Mouse (Mus musculus) kidney, adult 8-10 months (tissue): ENCODE measurements around the gene Rab26.

Experiments
- DNase-seq, 2 experiments: peaks; one replicate each; pipeline ENCODE4 v3.0.0; 2022

Gene Rab26

DNA sequence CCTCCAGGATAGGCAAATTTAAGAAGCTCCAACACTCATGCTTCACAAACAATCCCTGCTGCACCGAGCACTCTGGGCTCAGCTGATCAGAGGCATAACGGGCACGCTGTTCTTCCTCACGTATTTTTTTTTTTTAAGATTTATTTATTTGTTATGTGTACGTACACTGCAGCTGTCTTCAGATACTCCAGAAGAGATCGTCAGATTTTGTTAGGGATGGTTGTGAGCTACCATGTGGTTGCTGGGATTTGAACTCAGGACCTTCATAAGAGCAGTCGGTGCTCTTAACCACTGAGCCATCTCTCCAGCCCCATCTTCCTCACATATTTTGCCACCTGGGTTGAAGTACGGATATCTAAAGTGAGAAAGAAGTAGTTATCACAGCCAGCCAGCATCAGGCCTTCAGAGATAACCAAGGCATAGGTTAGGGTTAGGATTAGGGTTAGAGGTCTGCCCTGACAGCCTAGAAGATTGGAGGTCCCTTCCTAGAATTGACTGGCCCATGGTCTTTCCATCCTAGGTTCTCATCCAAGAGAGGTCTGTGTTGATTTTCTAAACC lies at the start of gene Rab26:
TSS of gene Rab26 (minus strand) at position 51 of the 559 bp plus-strand sequence.
- no peak for DNase-seq

DNA sequence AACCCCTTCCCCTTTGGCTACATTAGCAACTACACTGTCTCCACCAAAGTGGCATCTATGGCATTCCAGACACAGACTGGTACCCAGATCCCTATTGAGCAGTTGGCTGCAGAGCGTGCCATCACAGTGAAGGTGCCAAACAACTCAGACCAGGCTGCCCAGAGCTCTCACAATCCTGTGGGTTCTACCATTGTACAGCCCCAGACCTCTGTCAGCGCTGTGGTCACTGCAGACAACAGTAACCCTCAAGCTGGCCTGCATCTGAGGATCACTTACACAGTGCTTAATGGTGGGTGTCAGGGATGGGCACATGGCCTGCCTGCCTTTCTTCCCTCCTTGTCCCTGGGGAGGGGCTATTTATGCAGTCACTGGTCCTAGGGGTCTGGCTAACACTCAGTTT lies 46.3 kb upstream of the Rab26 start:
- DNase-seq, result no peak

DNA sequence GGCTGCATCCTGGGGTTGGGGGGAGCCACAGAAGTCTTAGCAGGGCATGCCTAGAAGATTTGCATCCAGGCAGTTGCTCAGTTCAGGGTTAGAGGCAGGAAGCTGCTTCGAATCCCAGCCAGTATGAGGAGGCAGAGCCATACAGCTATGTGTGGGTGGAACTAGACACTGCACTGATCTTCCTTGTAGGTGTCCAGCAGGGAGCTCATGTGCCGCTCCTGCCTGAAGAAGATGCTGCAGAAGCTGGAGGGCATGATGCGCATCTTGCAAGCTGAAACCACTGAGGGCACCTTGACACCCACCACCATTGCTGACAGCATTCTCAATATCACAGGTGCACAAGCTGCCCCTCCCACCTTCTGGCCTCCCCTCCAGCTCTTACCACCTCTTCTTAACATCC lies 45.5 kb upstream of the Rab26 start:
- DNase-seq, result no peak

DNA sequence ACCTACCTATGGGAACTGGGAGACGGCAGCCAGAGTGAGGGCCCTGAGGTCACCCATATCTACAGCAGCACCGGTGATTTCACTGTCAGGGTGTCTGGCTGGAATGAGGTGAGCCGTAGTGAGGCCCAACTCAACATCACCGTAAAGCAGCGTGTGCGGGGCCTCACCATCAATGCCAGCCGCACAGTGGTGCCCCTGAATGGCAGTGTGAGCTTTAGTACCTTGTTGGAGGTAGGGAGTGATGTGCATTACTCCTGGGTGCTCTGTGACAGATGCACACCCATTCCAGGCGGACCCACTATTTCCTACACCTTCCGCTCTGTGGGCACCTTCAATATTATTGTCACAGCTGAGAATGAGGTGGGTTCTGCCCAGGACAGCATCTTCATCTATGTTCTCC lies 39.8 kb upstream of the Rab26 start:
- DNase-seq, result no peak

DNA sequence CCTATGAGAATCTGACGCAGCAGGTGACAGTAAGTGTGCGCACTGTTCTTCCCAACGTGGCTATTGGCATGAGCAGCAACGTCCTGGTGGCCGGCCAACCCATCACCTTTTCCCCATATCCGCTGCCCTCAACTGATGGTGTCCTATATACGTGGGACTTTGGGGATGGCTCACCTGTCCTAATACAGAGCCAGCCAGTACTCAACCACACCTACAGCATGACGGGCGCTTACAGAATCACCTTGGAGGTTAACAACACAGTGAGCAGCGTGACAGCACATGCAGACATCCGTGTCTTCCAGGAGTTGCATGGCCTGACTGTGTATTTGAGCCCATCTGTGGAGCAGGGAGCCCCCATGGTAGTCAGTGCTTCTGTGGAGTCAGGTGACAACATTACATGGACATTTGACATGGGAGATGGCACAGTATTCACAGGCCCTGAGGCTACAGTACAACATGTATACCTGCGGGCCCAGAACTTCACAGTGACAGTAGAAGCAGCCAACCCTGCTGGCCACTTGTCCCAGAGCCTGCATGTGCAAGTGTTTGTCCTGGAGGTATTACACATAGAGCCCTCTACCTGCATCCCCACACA lies 38.7 kb upstream of the Rab26 start:
- DNase-seq, result no peak

DNA sequence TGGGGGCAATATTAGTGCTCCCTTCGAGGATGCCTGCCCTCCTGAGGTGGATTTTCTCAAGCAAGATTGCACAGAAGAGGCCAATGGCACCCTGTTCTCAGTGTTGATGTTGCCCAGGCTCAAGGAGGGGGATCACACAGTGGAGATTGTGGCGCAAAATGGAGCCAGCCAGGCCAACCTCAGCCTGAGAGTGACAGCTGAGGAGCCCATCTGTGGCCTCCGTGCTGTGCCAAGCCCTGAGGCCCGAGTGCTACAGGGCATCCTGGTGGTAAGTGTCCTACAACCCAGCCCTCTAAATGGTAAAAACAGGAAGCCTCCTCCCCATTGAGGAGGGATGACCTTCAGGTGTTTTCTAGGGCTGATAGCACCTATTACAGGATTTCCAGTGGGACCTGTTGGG lies 35.8 kb upstream of the Rab26 start:
- DNase-seq, result no peak

DNA sequence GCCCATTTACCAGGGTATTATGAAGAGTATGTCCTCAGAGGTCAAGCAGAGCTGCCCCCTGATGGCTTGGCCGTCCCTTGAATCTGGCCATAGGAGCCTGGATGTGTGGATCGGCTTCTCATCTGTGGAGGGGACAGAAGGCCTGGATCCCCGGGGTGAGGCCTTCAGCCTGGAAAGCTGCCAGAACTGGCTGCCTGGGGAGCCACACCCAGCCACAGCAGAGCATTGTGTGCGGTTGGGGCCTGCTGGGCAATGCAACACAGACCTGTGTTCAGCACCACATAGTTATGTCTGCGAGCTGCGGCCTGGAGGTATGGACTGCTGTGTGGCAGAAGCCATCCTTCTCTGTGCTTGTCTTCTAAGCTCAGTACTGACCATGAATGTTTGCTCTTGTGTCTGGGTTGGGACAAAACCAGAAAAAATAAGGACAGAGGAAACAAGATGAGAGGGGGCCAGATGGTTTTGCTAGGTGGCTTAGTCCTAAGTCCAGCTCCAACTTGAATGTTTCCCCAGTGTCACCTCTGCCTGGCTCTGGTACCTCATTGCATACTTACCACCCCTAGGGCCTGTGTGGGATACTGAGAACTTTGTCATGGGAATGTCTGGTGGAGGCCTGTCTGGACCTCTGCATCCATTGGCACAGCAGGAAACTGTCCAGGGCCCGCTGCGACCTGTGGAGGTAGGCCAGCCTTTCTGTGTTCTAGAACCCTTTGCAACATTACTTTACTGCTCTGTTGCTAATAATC lies 33.2 kb upstream of the Rab26 start:
- DNase-seq, result peak in 1 of 2 experiments; percentile 10

DNA sequence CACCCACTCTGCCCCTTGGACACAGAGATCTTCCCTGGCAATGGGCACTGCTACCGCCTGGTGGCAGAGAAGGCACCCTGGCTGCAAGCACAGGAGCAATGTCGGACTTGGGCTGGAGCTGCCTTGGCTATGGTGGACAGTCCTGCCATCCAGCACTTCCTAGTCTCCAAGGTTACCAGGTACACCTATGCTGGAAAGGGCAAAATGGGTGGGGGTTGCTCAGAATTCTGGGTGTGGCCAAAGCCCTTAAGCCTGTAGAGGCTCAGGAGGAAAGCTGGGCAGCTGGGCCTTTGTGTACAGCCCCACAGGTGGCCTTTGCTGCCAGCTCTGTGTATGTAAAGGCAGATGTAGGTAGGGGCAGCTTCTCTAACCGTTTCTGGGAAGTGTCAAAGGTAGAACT lies 31.8 kb upstream of the Rab26 start:
- DNase-seq, result no peak

DNA sequence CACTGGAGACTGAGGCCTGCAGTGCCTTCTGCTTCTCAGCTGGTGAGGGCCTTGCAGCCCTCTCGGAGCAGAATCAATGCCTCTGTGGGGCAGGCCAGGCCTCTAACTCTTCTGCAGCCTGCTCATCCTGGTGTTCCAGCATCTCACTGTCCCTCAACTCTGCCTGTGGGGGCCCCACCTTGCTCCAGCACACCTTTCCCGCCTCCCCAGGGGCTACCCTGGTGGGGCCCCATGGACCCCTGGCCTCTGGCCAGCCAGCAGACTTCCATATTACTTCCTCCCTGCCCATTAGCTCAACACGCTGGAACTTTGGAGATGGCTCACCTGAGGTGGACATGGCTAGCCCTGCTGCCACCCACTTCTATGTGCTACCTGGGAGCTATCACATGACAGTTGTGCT lies 31.1 kb upstream of the Rab26 start:
- DNase-seq, result no peak

DNA sequence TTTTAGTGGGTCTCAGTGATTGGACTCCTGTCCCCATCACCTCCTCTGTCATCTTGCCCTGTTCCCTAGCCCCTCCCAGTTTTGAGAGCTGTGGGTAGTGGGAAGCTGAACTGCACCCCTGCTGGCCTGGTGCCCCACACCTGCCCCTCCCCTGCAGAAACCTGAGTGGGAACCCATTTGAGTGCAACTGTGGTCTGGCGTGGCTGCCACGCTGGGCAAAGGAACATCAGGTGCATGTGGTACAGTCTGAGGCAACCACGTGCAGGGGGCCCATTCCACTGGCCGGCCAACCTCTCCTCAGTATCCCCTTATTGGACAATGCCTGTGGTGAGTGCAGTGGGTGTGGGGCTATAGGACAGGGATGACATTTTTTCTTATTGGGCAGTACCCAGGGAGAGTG lies 30.4 kb upstream of the Rab26 start:
- DNase-seq, result no peak

DNA sequence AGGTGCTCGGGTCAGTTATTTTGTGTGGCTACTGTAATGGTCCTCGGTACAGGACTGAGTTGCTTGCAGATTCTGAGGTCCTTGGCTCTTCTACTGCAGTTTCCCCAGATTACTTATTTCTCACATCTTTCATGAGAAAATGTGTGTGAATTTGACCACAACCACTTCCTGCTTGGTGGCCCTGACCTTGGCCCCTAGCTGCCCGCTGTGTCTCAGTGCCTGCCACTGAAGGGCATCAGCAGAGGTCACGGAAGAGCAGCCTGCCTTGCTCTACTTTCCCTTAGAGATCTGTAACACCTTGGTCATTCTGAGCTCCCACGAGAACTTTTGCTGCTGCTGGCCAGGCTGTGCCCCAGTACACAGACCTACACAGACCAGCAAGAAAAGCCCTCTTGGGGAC lies 29.6 kb upstream of the Rab26 start:
- DNase-seq, result no peak

DNA sequence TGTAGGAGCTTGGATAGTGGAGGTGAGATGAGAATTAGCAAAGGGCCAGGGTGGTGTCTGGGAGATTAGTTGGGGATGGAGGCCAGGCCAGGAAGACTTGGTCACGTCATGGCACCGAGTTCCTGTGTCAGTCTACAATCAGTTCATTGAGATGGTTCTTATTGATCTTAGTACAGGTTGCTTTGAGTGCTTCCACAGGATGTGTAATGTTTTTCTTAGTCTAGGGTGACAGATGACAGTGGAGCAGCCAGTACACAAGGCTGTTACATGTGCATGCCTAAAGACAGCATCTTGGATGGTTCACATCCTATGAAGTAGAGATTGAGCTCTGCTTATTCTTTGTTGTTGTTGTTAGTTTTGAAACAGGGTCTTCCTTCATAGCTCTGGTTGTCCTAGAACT lies 27.6 kb upstream of the Rab26 start:
- DNase-seq, result no peak

DNA sequence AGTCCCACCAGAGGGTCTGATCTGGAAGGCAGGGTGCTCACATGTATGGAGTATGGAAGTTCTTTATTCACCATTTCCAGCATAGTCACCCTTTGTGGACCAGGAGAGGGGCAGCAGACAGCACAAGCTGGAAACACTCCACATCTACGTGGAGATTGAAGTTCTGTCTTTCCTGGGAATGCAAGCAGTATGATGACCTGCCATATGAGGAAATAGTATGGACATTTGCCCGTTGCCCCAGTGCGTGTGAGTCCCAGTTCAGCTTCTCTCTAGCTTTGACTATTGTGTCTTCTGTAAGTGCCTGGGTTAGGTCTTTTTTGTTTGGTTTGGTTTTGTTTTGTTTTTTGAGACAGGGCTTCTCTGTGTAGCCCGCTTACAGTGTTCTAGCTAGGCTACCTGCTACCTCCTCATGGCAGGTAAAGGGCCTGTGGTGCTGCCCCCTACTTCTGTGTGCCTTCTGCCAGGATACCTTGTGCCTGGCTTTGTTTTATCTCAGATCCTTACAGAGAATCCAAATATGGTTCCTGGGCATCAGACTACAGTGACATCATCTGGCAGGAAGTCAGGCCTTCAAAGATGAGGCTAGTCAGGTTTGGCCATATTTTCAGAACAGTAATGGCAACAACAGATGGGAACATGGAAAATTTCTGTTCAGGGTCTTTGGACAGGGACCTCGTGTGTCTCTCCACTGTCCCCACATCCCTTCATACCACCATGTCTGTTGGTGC lies 26.5 kb upstream of the Rab26 start:
- DNase-seq, result no peak

DNA sequence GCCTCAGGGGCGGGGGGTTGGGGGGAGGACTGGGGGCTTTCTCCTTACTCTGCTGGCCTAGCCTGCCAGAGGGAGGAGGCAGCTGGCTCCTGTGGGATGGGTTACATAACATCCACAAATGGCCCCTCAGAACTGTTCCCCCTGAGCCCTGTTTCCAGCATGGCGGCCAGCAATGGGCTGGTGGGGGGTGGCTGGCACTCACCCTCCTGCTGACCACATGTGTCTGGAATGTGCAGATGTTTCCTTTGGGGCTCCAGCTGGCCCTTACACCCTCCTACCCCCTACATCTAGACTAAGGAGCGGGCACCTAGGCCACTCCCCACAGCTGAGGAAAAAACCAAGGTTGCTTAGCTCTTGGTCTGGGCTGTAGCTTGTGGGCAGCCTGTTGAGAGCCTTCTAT lies 25.1 kb upstream of the Rab26 start:
- DNase-seq, result no peak

DNA sequence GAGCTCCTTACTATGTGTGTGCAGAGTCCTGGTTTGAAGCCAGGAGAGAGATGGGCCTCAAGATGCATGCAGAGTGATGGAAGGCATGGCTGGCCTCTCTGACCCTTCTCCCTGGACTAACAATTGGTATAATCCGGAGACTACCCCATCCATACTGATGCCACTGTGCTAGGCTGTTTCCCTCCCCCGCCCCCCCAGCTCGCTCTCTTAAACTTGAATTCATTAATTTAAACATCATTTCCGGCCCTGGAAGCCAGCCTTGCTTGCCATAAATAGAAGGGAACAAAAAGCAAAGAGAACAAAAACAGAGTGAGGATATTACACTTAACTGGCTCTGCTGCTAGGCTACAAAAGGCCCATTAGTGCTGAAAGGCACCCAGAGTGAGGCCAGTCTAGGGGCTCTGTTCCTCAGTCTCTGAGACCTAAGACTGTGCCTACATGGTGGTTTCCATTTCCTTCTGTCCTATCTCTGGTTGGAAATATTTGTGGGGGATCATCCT lies 24.6 kb upstream of the Rab26 start:
- DNase-seq, result peak in 1 of 2 experiments; percentile 18

DNA sequence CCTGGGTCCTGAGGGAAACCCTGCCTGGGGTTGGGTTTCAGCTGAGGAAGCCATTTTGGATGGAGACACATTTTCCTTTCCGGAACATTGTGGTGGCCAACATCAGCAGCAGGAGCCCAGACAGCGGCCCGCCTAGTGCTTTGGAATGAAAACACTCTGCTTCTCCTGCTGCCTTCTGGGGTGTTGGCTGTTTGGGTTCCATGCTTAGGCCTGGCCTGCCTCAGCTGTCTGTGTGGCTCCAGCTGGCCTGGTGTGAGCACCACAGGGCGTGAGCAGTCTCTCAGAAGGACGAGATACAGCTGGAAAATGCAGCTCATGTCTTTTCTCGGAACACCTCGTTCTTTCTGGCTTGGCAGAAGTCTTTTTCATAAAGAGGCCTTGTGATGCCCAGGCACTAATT lies 23.1 kb upstream of the Rab26 start:
- DNase-seq, result no peak

DNA sequence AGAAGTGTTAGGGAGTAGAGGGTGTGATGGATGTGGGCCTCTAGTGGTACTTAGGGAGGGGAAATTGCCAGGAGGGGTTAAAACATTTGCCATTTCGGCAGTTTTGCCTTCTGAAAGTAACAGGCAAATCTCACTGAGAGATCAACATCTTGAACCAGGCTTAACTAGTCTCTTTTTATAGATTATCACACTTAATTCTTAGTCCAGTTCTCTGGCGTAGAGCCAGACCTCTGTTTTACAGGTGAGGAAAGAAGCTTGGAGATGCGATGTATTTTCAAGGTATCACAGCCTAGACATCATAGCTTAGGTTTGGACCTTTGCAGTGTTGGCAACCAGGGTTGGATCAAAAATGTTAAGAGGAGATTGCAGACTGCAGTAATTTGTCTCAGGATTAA lies 17.0 kb upstream of the Rab26 start:
- no peak for DNase-seq

DNA sequence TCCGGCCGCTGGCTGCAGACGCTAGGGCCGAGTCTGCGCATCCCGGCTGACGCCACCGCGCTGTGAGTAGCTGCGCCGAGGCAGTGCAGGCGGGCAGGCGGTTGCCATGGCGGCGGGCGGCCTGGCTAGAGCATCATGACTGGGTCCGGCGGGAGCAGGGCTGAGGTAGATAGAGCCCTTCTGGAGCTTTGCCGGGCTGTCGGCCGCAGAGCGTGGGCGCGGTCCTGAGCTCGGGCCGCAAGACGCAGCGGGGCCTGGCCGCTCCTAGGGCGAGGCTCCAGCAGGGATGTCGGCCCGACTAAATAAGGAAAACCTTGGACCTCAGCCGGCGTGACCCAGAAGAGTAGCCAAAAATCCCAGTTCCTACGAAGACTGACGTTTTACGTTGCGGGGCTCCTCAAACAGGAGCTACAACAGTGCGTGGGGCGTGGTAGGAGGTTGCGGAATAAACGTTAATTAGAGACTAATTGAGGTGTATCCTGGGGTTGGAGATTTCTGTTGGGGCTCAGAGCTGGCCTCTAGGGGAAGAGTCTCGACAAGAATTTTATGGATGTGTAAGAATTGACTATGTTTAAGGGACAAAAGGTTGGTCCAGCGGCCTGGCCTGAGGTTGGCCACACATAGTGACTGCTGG lies 16.5 kb upstream of the Rab26 start:
- DNase-seq, result peak; percentile 67 to 70

DNA sequence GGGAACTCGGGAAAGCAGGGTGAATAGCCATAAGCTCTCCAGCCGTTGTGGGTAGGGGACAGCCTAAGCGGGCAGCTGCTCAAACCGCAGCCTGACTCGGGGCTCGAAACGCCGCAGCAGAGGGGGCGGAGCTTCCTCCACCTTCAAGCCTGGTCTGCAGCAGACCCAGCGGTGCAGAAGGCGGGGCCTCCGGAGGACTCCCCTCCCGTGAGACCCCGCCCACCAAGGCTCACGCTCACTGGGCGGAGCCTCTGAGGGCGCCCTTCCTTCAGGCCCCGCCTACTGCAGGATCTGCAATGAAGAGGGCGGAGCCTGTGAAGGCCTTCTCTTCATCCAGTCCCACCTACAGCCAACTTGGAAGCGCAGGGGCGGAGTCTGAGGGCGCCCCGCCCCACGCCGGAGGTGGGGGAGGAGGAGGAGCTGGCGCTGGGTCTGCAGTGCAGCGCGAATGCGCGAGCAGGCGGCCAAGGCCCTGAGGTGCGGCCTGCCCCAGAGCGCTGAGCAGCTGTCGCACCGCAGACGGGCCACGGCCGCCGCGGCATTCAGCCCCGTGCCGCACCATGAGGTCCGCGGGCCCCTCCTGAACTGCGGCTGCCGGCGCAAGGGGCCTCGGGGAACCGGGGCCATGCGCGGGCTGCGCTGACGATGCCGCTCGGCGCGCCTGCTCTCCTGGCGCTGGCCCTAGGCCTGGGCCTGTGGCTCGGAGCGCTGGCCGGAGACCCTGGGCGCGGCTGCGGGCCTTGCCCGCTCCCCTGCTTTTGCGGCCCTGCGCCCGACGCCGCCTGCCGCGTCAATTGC lies 15.8 kb upstream of the Rab26 start, which contains the start of gene Pkd1:
TSS of gene Pkd1 (plus strand) at position 217 of the 798 bp plus-strand sequence.
- DNase-seq, result peak; percentile 99

DNA sequence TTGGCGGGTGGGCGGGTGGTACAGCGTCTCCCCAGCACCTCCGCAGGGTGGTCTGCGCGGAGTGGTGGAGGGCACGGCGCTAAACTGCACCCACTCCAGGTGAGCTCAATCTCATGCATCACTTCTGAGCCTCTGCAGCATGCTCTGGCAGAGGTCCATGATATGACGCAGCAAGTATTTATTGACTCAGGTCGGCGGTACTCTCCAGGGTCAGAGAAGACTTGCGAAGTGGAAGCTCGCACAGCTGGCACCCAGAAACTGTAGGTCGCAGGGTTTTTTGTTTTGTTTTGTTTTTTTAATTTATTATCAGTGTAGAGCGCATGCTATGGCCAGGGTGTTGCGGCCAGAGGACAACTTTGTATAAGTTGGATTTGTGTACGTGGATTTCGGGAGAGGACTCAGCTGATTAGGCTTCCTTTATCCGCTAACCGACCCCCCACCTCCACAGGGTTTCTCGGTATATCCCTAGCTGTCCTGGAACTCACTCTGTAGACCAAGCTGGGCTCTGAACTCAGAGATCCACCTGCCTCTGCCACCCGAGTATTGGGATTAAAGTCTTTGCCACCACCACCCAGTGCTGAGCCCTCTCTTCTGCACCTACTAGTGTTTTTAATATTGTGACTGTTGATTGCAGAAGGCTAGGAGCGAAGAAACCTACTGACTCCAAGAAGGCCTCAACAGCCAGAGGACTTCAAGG lies 15.1 kb upstream of the Rab26 start:
- peak; percentile 77 to 79 for DNase-seq

DNA sequence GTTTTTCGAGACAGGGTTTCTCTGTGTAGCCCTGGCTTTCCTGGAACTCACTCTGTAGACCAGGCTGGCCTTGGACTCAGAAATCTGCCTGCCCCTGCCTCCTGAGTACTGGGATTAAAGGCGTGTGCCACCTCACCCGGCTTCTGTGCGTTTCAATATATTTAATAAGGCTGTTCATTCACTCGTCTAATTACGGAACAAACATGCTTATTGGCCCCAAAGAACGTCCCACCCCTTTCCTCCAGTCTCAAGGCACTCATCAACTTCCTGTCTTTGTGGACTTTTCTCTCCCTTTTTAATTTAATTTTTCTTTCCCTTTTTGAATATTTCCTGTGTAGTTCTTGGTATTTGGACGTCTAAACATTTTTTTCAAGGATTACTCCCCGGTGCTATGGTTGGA lies 14.4 kb upstream of the Rab26 start:
- peak in 1 of 2 experiments; percentile 53 for DNase-seq

DNA sequence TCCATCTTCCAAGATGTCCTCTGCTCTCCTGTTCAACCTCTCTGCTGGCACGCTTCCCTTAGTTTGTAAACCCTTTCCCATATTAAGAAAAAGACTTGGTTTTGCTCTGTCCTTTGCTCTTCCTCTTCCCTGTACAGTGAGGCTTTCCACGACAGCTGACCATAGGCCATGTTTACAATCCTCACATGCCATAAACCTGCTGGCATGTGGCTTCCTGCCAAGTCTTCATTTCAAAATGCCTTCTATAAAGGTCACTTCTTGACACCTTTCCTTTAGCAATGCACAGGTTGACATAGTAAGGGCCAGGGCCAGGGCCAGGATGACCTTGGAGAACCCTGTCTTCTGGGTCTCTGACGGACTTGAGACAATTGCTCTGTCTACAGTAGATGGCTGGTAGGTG lies 12.2 kb upstream of the Rab26 start:
- DNase-seq, result peak in 1 of 2 experiments; percentile 35
